Mouse (Mus musculus) E14TG2a.4 (cell line): Measurements from ENCODE around the gene Slc16a6.
A peak's percentile ranks its signal among the peaks of the same experiment; 100 is the strongest.

Source experiments
- H3K27me3 ChIP-seq: 2 replicates; pipeline ENCODE4 v1.6.1; 2014; ENCODE audit warnings: low read length, control low read depth; ENCODE audit not compliant: insufficient read depth
- H3K36me3 ChIP-seq: 2 replicates; pipeline ENCODE4 v1.6.1; 2014; ENCODE audit warnings: low read length, control low read depth; ENCODE audit not compliant: insufficient read depth
- H3K4me1 ChIP-seq: replicated peaks from 2 replicates; pipeline ENCODE4 v1.6.1; 2014; ENCODE audit warnings: low read depth, low read length, control low read depth
- H3K4me3 ChIP-seq: replicated peaks from 2 replicates; pipeline ENCODE4 v1.5.1; 2014; ENCODE audit warnings: mild to moderate bottlenecking, low read length
- H3K9me3 ChIP-seq: 2 replicates; pipeline ENCODE4 v1.6.1; 2014; ENCODE audit warnings: low read length, control low read depth
- CTCF ChIP-seq: conservative IDR thresholded peaks from 2 replicates; pipeline ENCODE4 v1.5.1; 2014; ENCODE audit warnings: low read length
- NANOG ChIP-seq: IDR thresholded peaks from 2 replicates; pipeline ENCODE4 v1.6.1; 2014; ENCODE audit warnings: borderline replicate concordance, low read length, mixed read lengths
- POU5F1 ChIP-seq: IDR thresholded peaks from 2 replicates; pipeline ENCODE4 v1.6.1; 2014; ENCODE audit warnings: low read length, borderline replicate concordance

Slc16a6 gene

DNA sequence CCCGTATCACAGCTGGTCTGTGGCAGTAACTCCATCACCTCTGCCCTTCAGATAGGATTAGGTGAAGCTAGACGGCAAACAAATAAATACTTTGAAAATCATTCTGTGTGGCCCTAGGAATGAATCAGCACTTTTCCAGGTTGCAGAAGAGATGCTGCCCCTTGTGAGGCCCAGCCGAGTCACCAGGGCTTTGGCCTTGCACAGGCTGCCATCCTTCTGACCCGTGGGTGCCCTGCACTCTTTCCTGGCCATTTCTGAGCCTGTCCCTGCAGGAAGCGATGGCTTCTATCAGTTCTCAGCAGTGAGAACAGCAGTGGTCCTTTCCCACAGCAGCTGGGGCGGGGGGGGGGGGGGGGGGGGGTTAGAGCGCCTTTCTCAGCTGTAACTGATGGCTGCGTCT lies 36.5 kb downstream of the Slc16a6 start:
- Histone ChIP-seq H3K36me3 (peaks cover 41% of the 10 kb centered on the region), H3K4me1 (peaks cover 20% of the 10 kb centered on the region), H3K27me3 (peaks cover 18% of the 10 kb centered on the region), H3K9me3 (no peaks in the 10 kb centered on the region), H3K4me3 (no peak overlapping the region)
- TF ChIP-seq CTCF: no peak
- no peak for TF ChIP-seq NANOG
- no peak for TF ChIP-seq POU5F1

DNA sequence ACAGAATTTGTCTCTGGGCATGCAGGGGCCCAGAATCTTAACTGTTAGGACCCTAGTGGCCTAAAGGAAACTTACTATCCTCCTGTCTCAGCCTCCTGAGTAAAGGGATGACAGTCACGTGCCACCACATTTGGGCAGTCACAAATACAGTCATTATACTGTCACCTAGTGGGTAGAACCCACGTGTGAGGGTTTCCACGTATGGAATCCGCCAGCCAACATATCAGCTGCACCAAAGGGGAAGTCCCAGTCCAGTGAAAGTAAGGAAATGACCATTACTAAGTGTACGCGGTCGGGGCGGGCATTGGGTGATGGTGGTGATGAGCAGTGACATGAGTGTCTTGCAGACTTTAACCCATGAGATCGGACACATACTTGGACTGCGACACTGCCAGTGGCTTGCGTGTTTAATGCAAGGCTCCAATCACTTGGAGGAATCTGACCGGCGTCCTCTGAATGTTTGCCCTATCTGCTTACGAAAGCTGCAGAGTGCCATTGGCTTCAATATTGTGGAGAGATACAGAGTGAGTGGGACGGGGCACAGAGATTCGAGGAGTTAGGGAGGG lies 39.1 kb downstream of the Slc16a6 start:
- Histone ChIP-seq H3K4me3 (no peak overlapping the region), H3K27me3 (peaks cover 1% of the 10 kb centered on the region), H3K9me3 (no peaks in the 10 kb centered on the region), H3K4me1 (peaks cover 14% of the 10 kb centered on the region), H3K36me3 (peaks cover 50% of the 10 kb centered on the region)
- TF ChIP-seq NANOG (no peak), POU5F1 (no peak), CTCF (no peak)

DNA sequence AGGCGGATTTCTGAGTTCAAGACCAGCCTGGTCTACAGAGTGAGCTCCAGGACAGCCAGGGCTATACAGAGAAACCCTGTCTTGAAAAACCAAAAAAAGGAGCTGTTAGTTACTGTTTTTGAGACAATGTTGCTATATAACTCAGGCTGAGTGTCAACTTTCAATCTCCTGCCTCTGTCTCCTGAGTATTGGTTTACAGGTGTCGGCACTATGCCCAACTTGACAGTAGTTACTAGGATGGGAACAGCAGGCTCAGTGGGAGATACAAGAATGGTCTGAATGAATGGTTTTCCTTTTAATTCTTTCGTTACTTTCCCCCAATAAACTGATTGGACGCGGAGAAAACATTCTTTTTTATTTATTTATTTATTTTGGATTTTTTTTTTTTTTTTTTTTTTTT lies 46.0 kb downstream of the Slc16a6 start:
- Histone ChIP-seq H3K36me3 (peaks cover 22% of the 10 kb centered on the region), H3K27me3 (no peaks in the 10 kb centered on the region), H3K9me3 (peaks cover 1% of the 10 kb centered on the region; the same call in 1 of the 2 replicates), H3K4me3 (no peak overlapping the region), H3K4me1 (peaks cover 18% of the 10 kb centered on the region)
- no peak for TF ChIP-seq NANOG
- no peak for TF ChIP-seq POU5F1
- TF ChIP-seq CTCF: no peak

DNA sequence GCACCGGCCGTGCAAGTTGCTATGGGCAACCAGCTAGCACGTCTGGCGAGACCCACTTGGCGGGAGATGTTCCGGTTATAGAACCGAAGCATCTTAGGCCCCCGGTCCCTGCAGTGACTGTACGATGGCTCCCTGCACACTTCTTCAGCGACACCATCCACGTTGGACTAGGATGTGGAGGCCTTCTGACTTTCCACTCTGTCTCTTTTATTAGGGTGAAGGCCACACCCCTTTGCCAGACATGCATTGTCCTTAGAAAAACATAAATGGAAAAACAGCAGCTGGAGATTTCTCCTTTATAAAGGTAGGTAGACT lies 47.2 kb downstream of the Slc16a6 start:
- Histone ChIP-seq H3K27me3 (no peaks in the 10 kb centered on the region), H3K36me3 (peaks cover 22% of the 10 kb centered on the region), H3K4me3 (peak overlapping the region; percentile 88), H3K9me3 (peaks cover 6% of the 10 kb centered on the region), H3K4me1 (peaks cover 18% of the 10 kb centered on the region)
- TF ChIP-seq NANOG (no peak), POU5F1 (no peak), CTCF (no peak)

DNA sequence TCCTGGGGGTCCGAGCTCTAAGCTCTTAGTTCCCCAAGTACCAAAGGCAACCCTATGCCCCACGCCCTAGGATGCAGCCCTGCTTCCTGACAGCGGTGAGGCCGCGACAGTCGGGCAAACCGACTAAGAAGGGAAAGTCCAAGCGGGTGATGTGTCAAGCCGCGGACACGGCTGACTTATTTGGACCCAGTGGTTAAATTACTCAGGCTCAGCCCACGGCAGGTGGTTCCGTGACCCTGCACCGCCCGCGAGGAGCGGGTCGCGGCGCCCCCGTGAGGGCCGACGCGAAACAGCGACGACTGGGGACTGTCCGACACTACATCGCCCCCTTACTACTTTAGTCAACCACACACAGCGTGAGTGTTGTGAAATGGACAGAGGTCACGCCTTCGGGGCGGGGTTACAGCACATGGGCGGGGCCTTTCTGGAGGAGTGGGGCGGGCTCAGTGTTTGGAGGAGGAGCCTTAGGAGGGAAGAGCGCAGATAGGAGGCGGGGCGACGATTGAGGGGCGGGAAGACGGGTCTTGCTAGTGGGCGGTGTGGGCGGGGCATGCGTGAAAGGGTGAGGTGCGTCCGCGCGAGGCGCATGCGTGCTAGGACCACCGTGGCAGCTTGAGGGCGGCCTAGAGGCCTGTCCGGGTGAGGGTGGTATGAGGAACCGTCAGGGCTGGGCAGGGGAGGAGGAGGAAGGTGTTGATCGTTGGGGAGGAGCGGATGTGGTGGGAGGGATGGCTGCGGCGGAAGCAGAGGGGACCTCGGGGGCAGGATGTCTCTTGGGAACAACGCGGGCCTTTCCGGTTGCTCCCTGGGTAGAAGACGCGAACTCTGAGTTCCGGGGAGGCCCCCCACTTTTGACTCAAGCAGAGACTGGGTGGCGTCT lies 47.8 kb downstream of the Slc16a6 start, which contains the start of gene Amz2:
Amz2 (plus strand) TSS at position 555 of the 880 bp plus-strand sequence.
- Histone ChIP-seq H3K9me3 (peaks cover 6% of the 10 kb centered on the region), H3K4me3 (peak within 1 kb of the TSS; percentile 88), H3K4me1 (peaks cover 19% of the 10 kb centered on the region), H3K27me3 (no peaks in the 10 kb centered on the region), H3K36me3 (peaks cover 22% of the 10 kb centered on the region)
- TF ChIP-seq NANOG (no peak), POU5F1 (no peak)

DNA sequence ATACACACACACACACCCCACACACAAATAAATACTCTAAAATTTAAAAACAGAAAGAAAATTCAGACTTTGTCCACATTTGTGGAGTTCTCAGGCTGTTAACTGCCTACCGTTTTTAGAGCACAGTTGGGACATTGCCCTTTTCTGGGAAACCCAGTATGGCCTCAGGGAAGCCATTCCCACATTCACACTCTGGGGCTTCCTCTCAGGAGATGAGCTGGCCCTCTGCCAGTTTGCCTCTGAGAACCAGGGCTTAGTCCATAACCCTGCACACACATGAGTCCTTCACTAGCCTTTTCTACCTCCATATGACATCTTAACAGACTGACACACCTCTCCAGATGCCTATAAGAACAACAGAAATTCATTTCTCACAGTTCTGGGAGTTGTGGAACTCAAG lies 50.1 kb downstream of the Slc16a6 start:
- no peak for TF ChIP-seq NANOG
- Histone ChIP-seq H3K27me3 (no peaks in the 10 kb centered on the region), H3K4me1 (peaks cover 27% of the 10 kb centered on the region), H3K9me3 (peaks cover 6% of the 10 kb centered on the region), H3K4me3 (no peak overlapping the region), H3K36me3 (peaks cover 2% of the 10 kb centered on the region; the same call in 1 of the 2 replicates)

DNA sequence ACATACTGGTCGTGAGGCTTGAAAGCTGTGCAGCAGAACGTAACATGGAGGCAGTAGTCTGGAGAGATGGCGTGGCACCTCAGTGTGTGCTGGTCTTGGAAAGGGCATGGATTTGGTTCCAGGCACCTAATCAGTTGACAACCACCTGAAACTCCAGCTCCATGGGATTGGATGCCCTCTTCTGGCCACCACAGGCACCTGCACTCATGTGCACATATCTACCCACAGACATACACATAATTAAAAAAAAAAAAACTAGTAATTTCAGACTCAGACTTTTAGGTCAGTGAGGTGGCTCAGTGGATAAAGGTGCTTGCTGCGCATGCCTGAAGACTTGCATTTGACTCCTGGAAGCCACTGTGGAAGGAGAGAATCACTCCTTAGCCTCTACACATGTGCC lies 51.1 kb downstream of the Slc16a6 start:
- Histone ChIP-seq H3K4me3 (no peak overlapping the region), H3K9me3 (peaks cover 6% of the 10 kb centered on the region), H3K4me1 (peaks cover 26% of the 10 kb centered on the region), H3K27me3 (no peaks in the 10 kb centered on the region), H3K36me3 (no peaks in the 10 kb centered on the region)
- TF ChIP-seq CTCF (0 out of 2 replicates have a peak, but pooled peaks have one; percentile 11), NANOG (no peak)

DNA sequence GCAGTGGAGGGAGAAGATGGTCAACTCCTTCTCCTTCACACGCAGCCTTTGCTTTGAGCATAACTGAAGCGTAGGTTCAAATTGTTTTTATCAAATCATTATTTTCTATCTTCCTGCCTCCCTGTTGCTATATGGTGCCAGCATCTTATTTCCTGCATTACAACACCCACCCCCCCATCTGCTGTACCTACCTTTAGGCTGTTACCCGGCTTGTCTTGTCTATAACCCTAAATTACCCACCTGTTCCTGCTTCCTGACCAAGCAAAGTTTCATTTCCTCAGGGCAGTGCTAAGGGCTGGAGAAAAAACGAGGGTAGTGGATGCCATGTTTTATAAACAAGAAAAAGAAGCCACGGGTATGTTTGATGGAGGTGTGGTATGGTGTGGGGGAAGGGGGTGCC lies 52.2 kb downstream of the Slc16a6 start:
- Histone ChIP-seq H3K36me3 (no peaks in the 10 kb centered on the region), H3K27me3 (no peaks in the 10 kb centered on the region), H3K9me3 (peaks cover 6% of the 10 kb centered on the region), H3K4me1 (peaks cover 17% of the 10 kb centered on the region), H3K4me3 (no peak overlapping the region)
- TF ChIP-seq POU5F1 (no peak), NANOG (no peak), CTCF (no peak)
